Mouse (Mus musculus) right cerebral cortex, postnatal 25 days (tissue): Measurements from ENCODE around the gene Gm6408.
"Not testable (repeated sequence)": the region's sequence is repeated elsewhere in the genome, so short reads cannot be mapped to it uniquely, and the experiment has no call there.

ENCODE experiments used
- DNase-seq: peaks from one replicate; pipeline ENCODE4 v3.0.0; 2022

Gm6408 gene

GRCm38 (mm10) chr5:146481665-146482064 lies at the start of gene Gm6408:
Gene Gm6408, plus strand, starts transcription at chr5:146481965.
- not testable (repeated sequence) for DNase-seq

DNA sequence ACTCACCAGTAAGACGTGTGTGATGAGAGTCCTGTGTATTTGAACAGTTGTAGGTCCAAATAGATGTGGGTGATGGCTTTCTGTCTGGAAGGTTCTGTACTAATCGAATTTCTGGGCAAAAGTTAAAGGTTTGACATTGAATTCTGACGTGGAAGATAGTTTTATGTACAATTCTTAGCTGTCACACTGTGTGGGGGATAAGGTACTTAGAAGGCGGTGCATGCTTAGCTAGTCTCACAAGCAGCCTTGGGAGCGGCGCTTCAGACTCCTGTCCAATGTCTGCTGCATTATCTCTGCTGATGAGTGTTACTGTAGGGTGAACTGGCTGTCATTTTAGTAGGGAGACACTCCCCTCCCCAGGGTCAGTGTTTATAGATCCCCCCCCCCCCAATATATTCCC lies 49.3 kb upstream of the Gm6408 start:
- no peak for DNase-seq

DNA sequence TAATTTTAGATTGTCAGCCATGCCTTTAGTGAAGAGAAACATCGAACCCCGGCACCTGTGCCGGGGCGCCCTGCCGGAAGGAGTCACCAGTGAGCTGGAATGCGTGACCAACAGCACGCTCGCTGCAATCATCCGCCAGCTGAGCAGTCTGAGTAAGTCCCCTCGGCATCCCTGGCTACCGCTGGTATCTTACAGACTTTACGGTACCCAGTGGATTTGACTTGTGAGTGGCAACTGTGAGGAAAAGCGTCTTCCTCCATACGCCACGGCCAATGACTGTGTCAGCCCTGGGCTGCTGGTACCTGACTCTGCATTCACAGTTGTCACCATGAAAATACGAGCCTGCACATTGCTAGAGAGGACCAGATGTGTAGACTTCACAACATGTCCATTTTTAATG lies 46.4 kb upstream of the Gm6408 start:
- no peak for DNase-seq

DNA sequence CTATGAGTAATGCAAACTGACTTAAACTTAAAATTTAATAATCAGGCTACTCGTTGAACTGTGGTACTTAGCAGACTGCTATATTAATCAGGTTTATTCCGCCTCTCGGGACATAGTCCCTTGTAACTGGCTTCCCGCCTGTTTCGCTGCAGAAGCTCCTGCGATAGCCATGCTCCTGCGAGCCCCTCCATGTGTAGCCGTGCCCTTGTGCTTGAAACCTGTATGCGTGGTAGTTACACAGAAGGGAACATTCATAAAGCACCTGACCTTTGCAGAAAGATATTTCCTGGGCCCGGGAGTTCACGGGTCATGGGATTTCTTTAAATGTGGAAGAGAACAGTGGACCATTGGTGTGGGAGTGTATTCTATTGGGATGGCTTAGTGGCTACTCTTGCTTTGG lies 45.0 kb upstream of the Gm6408 start:
- DNase-seq: no peak

DNA sequence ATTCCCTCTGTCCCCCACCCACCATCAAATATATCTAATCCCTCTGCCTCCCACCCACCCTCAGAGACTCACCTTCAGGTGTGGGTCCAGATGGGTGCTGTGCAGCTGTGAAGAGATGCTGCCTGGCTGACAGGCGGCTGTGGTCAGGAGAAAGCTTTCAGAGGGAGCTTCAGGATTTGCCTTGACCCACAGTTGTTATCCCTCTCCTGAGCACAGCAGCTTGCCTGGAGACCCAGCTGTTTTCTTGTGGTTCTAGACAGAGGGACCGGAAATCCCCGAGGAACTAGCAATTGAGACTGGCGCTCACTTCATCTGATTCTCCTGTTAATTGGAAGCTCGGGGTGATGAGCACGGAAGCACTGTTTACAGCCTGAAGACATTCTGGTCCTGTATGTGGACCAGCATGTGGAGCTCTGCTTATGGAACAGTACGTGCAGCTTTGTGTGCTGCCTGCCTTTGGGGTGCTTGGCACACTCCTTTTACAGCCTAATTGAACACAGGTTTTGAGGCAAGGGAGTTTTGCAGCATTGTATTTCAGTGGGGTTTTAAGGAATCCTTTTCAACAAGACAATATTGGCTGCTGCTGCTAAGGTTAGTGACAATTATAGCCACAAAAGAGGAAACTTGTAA lies 42.5 kb upstream of the Gm6408 start:
- no peak for DNase-seq

- no peak for DNase-seq
These were observed 41.5 kb upstream of the Gm6408 start for GRCm38 (mm10) chr5:146440273-146440672.

DNA sequence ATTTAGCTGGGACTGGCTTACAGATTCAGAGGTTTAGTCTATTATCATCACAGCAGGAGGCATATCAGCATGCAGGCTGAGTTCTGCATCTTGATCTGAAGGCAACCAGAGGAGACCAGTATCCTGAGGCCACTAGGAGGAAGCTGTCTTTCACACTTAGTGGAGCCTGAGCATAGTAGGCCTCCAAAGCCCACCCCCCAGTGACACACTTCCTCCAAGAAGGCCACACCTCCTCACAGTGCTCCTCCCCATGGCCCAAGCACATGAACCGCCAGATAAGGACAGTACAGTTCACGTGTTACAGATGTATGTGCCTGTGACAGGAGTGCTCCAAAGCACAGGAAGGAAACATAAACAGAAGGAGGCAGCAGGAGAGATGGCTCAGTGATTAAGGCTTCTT lies 39.0 kb upstream of the Gm6408 start:
- no peak for DNase-seq

DNA sequence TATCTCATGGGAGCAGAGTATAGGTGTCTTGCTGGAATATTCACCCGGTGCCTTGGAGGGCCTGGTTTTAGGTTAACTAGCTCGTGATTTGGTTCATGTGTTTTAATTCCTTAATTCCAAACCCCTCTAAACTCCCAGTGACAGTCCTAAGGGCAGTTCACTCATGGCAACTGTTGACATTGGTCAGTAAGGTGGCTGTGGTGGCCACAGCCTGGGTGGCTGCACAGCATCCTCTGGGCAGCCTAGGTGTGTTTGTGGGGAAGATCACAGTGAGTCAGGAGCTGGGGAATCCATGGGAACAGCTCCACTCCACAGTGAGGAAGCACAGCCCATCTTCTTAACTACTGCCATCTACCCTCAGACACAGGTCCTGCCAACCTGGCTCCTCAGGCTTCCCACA lies 35.1 kb upstream of the Gm6408 start:
- DNase-seq: no peak

GRCm38 (mm10) chr5:146451592-146452254 lies 30.0 kb upstream of the Gm6408 start:
- DNase-seq: no peak

DNA sequence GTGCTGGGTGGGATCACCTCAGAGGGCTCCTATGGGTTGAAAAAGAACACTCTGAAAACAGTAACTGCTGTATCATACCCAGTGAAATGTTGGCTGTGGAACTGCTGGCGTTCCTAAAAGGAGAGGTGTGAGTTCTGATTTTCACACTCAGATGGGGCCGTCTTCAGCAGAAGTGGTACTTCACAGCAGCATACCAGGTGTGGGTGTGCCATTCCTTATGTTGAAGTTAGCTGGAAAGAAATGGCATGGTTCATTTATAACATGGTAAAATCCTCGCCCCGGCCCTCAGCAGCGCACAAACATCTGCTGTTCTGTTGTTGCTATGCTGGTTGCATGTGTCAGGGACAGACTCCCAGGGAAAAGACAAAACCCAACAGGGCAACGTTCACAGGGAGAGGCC lies 28.2 kb upstream of the Gm6408 start:
- peak; percentile 51 for DNase-seq

GRCm38 (mm10) chr5:146461612-146462011 lies 20.2 kb upstream of the Gm6408 start:
- DNase-seq: no peak

DNA sequence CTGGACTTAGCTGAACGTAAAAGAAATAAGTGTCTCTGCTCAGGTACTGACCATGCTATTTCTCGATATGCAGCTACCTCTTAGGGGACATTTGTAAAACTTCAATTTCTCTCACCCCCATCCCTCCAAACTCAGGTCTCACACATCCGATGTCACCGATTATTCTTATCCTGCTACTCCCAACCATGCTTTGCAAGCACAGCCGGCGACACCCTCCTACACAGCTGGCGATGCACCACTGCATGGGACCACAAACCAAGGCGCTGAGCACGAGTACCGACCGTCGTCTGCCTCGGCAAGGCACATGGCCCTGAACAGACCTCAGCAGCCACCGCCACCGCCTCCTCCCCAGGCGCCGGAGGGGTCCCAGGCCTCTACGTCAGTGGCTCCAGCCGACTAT lies 15.1 kb upstream of the Gm6408 start:
- DNase-seq: no peak

DNA sequence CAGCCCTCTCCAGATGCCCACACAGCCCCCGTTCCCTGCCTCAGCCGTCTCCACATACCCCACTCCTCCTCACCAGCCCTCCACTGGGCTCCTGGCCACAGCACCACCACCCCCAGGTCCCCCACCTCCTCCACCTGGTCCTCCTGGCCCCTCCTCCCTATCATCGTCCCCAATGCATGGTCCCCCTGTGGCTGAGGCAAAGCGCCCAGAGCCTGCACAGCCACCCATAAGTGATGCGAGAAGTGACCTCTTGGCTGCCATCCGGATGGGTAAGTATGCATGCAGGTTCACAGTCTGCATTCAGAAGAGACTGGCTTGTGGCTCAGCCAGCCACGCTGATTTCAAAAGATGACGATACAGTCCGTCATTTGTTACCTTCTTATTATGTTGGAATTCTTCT lies 13.5 kb upstream of the Gm6408 start:
- DNase-seq: no peak

DNA sequence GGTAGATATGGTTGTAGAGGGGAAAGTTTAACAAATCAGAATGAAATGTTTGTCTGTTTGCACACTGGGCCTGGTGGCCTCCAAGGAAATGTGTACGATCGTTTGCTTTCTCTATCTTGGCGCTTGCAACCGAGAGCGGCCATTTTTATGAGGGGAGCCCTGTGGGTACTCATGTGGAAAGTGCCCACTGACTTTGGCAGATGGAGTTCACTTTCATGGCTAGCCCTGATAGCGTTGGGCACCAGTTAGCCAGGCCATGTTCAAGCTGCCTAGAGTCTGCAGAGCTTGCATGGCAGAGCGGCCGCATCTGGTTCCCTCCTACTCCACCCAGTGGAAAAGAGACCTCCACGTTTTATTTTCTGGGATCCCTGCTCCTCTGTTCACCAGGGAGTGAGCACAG lies 10.9 kb upstream of the Gm6408 start:
- DNase-seq: no peak

DNA sequence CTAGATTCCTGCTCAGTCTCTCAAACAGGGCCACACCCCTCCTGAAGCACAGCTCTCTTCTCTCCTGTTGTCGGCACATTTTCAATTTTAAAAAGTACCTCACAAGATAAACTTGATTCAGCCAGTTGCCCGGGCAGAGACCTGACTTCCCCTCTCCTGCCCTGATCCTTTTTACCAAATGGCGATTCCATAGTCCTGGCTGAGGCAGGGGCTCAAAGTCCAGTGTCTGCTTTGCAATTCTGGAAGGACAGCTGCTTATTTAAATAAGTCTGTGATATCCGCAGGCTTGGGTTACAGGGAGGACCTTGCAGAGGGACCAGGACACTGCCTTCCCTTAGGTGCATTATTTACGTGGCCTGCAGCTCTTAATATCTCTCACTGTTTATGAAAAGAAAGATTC lies 10.5 kb upstream of the Gm6408 start:
- no peak for DNase-seq

DNA sequence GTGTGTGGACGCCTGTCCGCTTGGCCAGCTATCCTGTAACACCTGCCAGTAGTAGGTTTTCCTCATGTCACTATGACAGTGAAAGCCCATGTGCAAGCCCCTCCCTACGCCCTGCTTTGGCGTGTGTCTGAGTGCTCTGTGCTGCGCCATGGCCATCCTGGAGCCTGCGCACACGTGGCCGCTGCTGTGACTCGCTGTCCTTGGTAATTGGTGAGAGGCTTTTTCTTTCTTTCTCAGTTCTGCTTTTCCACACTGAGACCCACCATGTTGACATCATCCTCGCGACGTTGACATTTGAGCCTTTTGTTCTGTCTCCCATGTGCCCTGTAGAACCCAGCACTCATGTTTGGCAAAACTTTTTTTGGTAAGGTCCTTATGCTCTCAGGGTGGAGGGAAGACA lies 9.9 kb upstream of the Gm6408 start:
- DNase-seq: no peak

DNA sequence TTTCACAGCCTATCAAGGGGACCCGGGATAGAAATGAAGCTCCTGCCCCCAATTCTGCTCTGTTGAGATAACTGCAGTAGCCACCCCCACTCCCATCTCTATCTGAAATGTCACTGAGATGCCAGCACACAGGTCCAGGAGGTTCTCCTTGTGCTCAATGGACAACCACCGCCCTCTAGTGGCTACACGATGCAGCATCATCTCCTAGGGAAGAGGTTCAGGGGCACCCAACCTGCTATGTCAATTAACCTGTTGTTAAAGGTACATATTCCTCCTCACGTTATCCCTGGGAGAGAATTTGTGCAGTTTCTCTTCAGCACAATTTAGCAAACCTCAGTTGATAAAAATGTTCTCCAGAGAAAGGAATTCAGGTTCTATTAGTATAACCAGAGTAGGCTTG lies 2.2 kb upstream of the Gm6408 start:
- peak; percentile 43 for DNase-seq

DNA sequence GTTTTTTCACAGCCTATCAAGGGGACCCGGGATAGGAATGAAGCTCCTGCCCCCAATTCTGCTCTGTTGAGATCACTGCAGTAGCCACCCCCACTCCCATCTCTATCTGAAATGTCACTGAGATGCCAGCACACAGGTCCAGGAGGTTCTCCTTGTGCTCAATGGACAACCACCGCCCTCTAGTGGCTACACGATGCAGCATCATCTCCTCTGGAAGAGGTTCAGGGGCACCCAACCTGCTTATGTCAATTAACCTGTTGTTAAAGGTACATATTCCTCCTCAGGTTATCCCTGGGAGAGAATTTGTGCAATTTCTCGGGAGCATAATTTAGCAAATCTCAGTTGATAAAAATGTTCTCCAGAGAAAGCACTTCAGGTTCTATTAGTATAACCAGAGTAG lies 7.2 kb downstream of the Gm6408 start:
- DNase-seq: not testable (repeated sequence)

- not testable (repeated sequence) for DNase-seq
These were observed 9.3 kb downstream of the Gm6408 start, which contains the start of gene Gm6370 for GRCm38 (mm10) chr5:146491063-146491462. Gene Gm6370, plus strand, starts transcription at chr5:146491363.

DNA sequence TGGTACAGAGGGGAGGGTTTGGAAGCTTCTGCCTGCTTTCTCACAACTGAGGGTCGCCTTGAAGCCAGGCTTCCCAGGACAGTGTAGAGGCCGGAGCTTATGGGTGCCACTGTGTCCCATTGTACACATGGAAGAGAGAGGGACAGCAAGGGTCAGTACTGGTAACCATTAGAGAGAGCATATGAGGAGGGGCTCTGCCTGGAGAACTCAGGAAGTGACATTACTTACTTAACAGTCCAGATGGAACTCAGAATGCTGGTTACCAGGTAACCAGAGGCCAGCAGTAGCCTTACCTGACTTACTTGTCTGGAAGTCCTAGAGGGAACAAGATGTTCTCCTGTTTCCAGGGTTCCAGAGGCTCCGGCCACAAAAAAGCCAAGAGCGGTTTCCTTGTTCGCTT lies 20.3 kb downstream of the Gm6408 start, which contains the start of gene 4930449I24Rik:
Gene 4930449I24Rik, plus strand, starts transcription at position 301 of the 400 bp plus-strand sequence.
- not testable (repeated sequence) for DNase-seq

DNA sequence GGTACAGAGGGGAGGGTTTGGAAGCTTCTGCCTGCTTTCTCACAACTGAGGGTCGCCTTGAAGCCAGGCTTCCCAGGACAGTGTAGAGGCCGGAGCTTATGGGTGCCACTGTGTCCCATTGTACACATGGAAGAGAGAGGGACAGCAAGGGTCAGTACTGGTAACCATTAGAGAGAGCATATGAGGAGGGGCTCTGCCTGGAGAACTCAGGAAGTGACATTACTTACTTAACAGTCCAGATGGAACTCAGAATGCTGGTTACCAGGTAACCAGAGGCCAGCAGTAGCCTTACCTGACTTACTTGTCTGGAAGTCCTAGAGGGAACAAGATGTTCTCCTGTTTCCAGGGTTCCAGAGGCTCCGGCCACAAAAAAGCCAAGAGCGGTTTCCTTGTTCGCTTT lies 32.1 kb downstream of the Gm6408 start, which contains the start of gene Gm3402:
Gene Gm3402, plus strand, starts transcription at position 301 of the 400 bp plus-strand sequence.
- not testable (repeated sequence) for DNase-seq

GRCm38 (mm10) chr5:146525501-146525900 lies 43.7 kb downstream of the Gm6408 start, which contains the start of gene Gm3404:
Gene Gm3404, plus strand, starts transcription at chr5:146525801.
- DNase-seq: not testable (repeated sequence)
